Mouse (Mus musculus): Measurements from ENCODE around the gene Aldh5a1. TPM values are rescaled to one million over a fixed set of nuclear protein-coding genes. Genes with fewer than 3 reads are reported as not detected.

The Aldh5a1 gene
- polyA plus RNA-seq, 1 experiment from 2014 or later = 7.3 TPM

- 87% methylated on average over 7 of the region's 7 CpGs for WGBS
- H3K4me1 ChIP-seq (replicated peaks) = peaks cover 3% of the 10 kb centered on the region; the same call in 1 of the 2 replicates
- H3K27ac ChIP-seq = no peak overlapping the region
These were observed 15.2 kb upstream of the Aldh5a1 start for GRCm38 (mm10) chr13:24952659-24953058.

GRCm38 (mm10) chr13:24948870-24949269 lies 11.4 kb upstream of the Aldh5a1 start:
- 89% methylated on average over 6 of the region's 6 CpGs for whole genome bisulfite sequencing
- Histone ChIP-seq H3K4me3 (no peak overlapping the region), H3K9me3 (no peaks in the 10 kb centered on the region), H3K4me1 (replicated peaks) (peaks cover 3% of the 10 kb centered on the region; the same call in 1 of the 2 replicates), H3K27me3 (ENCODE audit: insufficient read depth, poor library complexity, severe bottlenecking) (no peaks in the 10 kb centered on the region), H3K36me3 (no peaks in the 10 kb centered on the region), H3K27ac (no peak overlapping the region)
- DNase-seq (ENCODE audit: low spot score) = no peak

More at GRCm38 (mm10) chr13:24952659-24953058, 15.2 kb upstream of the Aldh5a1 start:
- H3K27me3 ChIP-seq (ENCODE audit: insufficient read depth, poor library complexity, severe bottlenecking) = peaks cover 6% of the 10 kb centered on the region; the same call in 1 of the 2 replicates
- H3K9me3 ChIP-seq = no peaks in the 10 kb centered on the region
- H3K4me3 ChIP-seq = no peak overlapping the region
- no peaks in the 10 kb centered on the region for H3K36me3 ChIP-seq
- DNase-seq (ENCODE audit: low spot score) = no peak

GRCm38 (mm10) chr13:24947158-24947557 lies 9.7 kb upstream of the Aldh5a1 start:
- WGBS = 88% methylated on average over 5 of the region's 5 CpGs

GRCm38 (mm10) chr13:24945567-24945966 lies 8.1 kb upstream of the Aldh5a1 start:
- Histone ChIP-seq H3K36me3 (no peaks in the 10 kb centered on the region), H3K27ac (no peak overlapping the region), H3K9me3 (no peaks in the 10 kb centered on the region), H3K4me1 (replicated peaks) (peaks cover 11% of the 10 kb centered on the region; the same call in 1 of the 2 replicates), H3K27me3 (ENCODE audit: insufficient read depth, poor library complexity, severe bottlenecking) (no peaks in the 10 kb centered on the region), H3K4me3 (no peak overlapping the region)
- WGBS = 19% methylated on average over 4 of the region's 4 CpGs
- DNase-seq (ENCODE audit: low spot score) = peak; percentile 13

More at GRCm38 (mm10) chr13:24947158-24947557, 9.7 kb upstream of the Aldh5a1 start:
- no peaks in the 10 kb centered on the region for H3K27me3 ChIP-seq (ENCODE audit: insufficient read depth, poor library complexity, severe bottlenecking)
- DNase-seq (ENCODE audit: low spot score) = no peak
- H3K27ac ChIP-seq = no peak overlapping the region
- H3K4me3 ChIP-seq = no peak overlapping the region
- H3K9me3 ChIP-seq = no peaks in the 10 kb centered on the region
- H3K36me3 ChIP-seq = no peaks in the 10 kb centered on the region
- peaks cover 8% of the 10 kb centered on the region; the same call in 1 of the 2 replicates for H3K4me1 ChIP-seq (replicated peaks)

- 82% methylated on average over 8 of the region's 8 CpGs for WGBS
- Histone ChIP-seq H3K27ac (no peak overlapping the region), H3K9me3 (no peaks in the 10 kb centered on the region), H3K4me1 (replicated peaks) (peaks cover 11% of the 10 kb centered on the region; the same call in 1 of the 2 replicates), H3K4me3 (no peak overlapping the region), H3K27me3 (ENCODE audit: insufficient read depth, poor library complexity, severe bottlenecking) (peaks cover 3% of the 10 kb centered on the region; the same call in 1 of the 2 replicates), H3K36me3 (no peaks in the 10 kb centered on the region)
- DNase-seq (ENCODE audit: low spot score) = no peak
These were observed 5.8 kb upstream of the Aldh5a1 start for GRCm38 (mm10) chr13:24943303-24943702.

GRCm38 (mm10) chr13:24942512-24943282 lies 5.2 kb upstream of the Aldh5a1 start, which contains the start of gene Gpld1:
Gpld1 (plus strand) TSS chr13:24943152.
- Histone ChIP-seq H3K4me1 (replicated peaks) (peaks cover 16% of the 10 kb centered on the region), H3K27ac (no peak within 1 kb of the TSS), H3K9me3 (no peaks in the 10 kb centered on the region), H3K4me3 (no peak within 1 kb of the TSS), H3K27me3 (ENCODE audit: insufficient read depth, poor library complexity, severe bottlenecking) (peaks cover 6% of the 10 kb centered on the region; the same call in 1 of the 2 replicates), H3K36me3 (no peaks in the 10 kb centered on the region)
- DNase-seq (ENCODE audit: low spot score) = no peak
- 55% methylated on average over 17 of the region's 17 CpGs for WGBS

GRCm38 (mm10) chr13:24939472-24939871 lies 2.0 kb upstream of the Aldh5a1 start:
- Histone ChIP-seq H3K4me1 (replicated peaks) (peaks cover 31% of the 10 kb centered on the region), H3K27ac (no peak overlapping the region), H3K36me3 (peaks cover 5% of the 10 kb centered on the region; the same call in 1 of the 2 replicates), H3K27me3 (ENCODE audit: insufficient read depth, poor library complexity, severe bottlenecking) (peaks cover 6% of the 10 kb centered on the region; the same call in 1 of the 2 replicates), H3K9me3 (no peaks in the 10 kb centered on the region), H3K4me3 (no peak overlapping the region)
- DNase-seq (ENCODE audit: low spot score) = no peak
- WGBS = 81% methylated on average over 9 of the region's 9 CpGs

- Histone ChIP-seq H3K9me3 (no peaks in the 10 kb centered on the region), H3K4me1 (replicated peaks) (peaks cover 31% of the 10 kb centered on the region), H3K36me3 (peaks cover 8% of the 10 kb centered on the region; the same call in 1 of the 2 replicates), H3K4me3 (no peak overlapping the region), H3K27me3 (ENCODE audit: insufficient read depth, poor library complexity, severe bottlenecking) (peaks cover 6% of the 10 kb centered on the region; the same call in 1 of the 2 replicates), H3K27ac (no peak overlapping the region)
- 30% methylated on average over 9 of the region's 9 CpGs for WGBS
- peak; percentile 69 for DNase-seq (ENCODE audit: low spot score)
These were observed 1.2 kb upstream of the Aldh5a1 start for GRCm38 (mm10) chr13:24938683-24939082.

- DNase-seq (ENCODE audit: low spot score) = no peak
- Histone ChIP-seq H3K36me3 (peaks cover 8% of the 10 kb centered on the region; the same call in 1 of the 2 replicates), H3K27ac (peak overlapping the region; percentile 91), H3K27me3 (ENCODE audit: insufficient read depth, poor library complexity, severe bottlenecking) (peaks cover 6% of the 10 kb centered on the region; the same call in 1 of the 2 replicates), H3K4me3 (peak overlapping the region; percentile 63), H3K4me1 (replicated peaks) (peaks cover 30% of the 10 kb centered on the region), H3K9me3 (no peaks in the 10 kb centered on the region)
- WGBS = 22% methylated on average over 12 of the region's 12 CpGs
These were observed 342 bp upstream of the Aldh5a1 start for GRCm38 (mm10) chr13:24937839-24938166.

GRCm38 (mm10) chr13:24936772-24937107 lies 721 bp downstream of the Aldh5a1 start:
- H3K4me3 ChIP-seq = peak overlapping the region; percentile 63
- DNase-seq (ENCODE audit: low spot score) = no peak
- peaks cover 8% of the 10 kb centered on the region; the same call in 1 of the 2 replicates for H3K36me3 ChIP-seq
- H3K27me3 ChIP-seq (ENCODE audit: insufficient read depth, poor library complexity, severe bottlenecking) = peaks cover 6% of the 10 kb centered on the region; the same call in 1 of the 2 replicates
- WGBS = 63% methylated on average over 5 of the region's 5 CpGs
- peaks cover 26% of the 10 kb centered on the region for H3K4me1 ChIP-seq (replicated peaks)
- H3K9me3 ChIP-seq = no peaks in the 10 kb centered on the region
- peak overlapping the region; percentile 91 for H3K27ac ChIP-seq

- 92% methylated on average over 7 of the region's 7 CpGs for WGBS
These were observed 4.3 kb downstream of the Aldh5a1 start for GRCm38 (mm10) chr13:24933199-24933598.

GRCm38 (mm10) chr13:24930591-24930990 lies 6.9 kb downstream of the Aldh5a1 start:
- no peak for DNase-seq (ENCODE audit: low spot score)
- Histone ChIP-seq H3K27me3 (ENCODE audit: insufficient read depth, poor library complexity, severe bottlenecking) (no peaks in the 10 kb centered on the region), H3K27ac (no peak overlapping the region), H3K4me1 (replicated peaks) (no peaks in the 10 kb centered on the region), H3K9me3 (no peaks in the 10 kb centered on the region), H3K36me3 (peaks cover 12% of the 10 kb centered on the region), H3K4me3 (no peak overlapping the region)

More at GRCm38 (mm10) chr13:24933199-24933598, 4.3 kb downstream of the Aldh5a1 start:
- Histone ChIP-seq H3K36me3 (peaks cover 8% of the 10 kb centered on the region; the same call in 1 of the 2 replicates), H3K4me3 (no peak overlapping the region), H3K9me3 (no peaks in the 10 kb centered on the region), H3K27ac (no peak overlapping the region), H3K4me1 (replicated peaks) (peaks cover 20% of the 10 kb centered on the region), H3K27me3 (ENCODE audit: insufficient read depth, poor library complexity, severe bottlenecking) (peaks cover 2% of the 10 kb centered on the region; the same call in 1 of the 2 replicates)
- DNase-seq (ENCODE audit: low spot score) = no peak

- no peak for DNase-seq (ENCODE audit: low spot score)
- H3K9me3 ChIP-seq = no peaks in the 10 kb centered on the region
- H3K27me3 ChIP-seq (ENCODE audit: insufficient read depth, poor library complexity, severe bottlenecking) = no peaks in the 10 kb centered on the region
- H3K4me3 ChIP-seq = no peak overlapping the region
- 92% methylated on average over 5 of the region's 5 CpGs for WGBS
- H3K4me1 ChIP-seq (replicated peaks) = no peaks in the 10 kb centered on the region
- H3K36me3 ChIP-seq = peaks cover 36% of the 10 kb centered on the region
- no peak overlapping the region for H3K27ac ChIP-seq
These were observed 13.5 kb downstream of the Aldh5a1 start for GRCm38 (mm10) chr13:24923991-24924390.
